10 mouse cellular contexts compared by ENCODE assay signal in the genomic region with DNA sequence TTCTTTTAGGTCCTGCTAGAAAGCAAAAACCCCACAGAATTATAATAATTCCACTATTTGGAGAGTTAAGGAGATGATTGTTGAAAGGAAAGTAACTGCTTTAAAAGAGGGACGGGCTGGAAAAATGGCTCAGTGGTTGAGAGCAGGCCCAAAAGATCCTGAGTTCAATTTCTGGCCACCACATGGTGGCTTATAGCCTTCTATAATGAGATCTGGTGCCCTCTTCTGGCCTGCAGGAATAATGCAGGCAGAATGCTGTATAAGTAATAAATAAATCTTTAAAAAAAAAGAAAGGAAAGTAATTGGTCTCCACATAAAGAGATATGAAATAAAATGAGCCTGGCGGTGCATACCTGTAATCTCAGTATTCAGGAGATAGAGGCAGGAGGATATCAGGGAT. TPM values are rescaled to one million over a fixed set of nuclear protein-coding genes. Genes with fewer than 3 reads are reported as not detected.
DNase-seq lines count a peak whose midpoint lies in the region; ATAC-seq lines count a peak whose summit lies in the region.
"Had no signal": no experiment of that assay in that cellular context is flagged by ENCODE, and none has a peak within 500 bp of the region (broad histone marks: within the 10 kb centered on the region; RNA-seq: fewer than 3 reads in every experiment).

No protein-coding gene starts in this region.

- no peaks in the 10 kb centered on the region for H3K27me3 ChIP-seq in midbrain, embryonic 11.5 days (ENCODE audit: control insufficient read depth, insufficient read depth, low read length)
- no peaks in the 10 kb centered on the region for H3K27me3 ChIP-seq in midbrain, embryonic 13.5 days
- H3K27me3 ChIP-seq: heart, embryonic 13.5 days; neural tube, embryonic 13.5 days had no signal

- no peaks in the 10 kb centered on the region for H3K9me3 ChIP-seq in midbrain, embryonic 11.5 days (ENCODE audit: control insufficient read depth, low read length)
- H3K9me3 ChIP-seq in midbrain, embryonic 13.5 days, result no peaks in the 10 kb centered on the region
- H3K9me3 ChIP-seq: heart, embryonic 13.5 days; neural tube, embryonic 13.5 days had no signal

- H3K9ac ChIP-seq in midbrain, embryonic 11.5 days (ENCODE audit: low read length), result no peak overlapping the region
- H3K9ac ChIP-seq in midbrain, embryonic 13.5 days (replicated peaks), result no peak overlapping the region

- H3K4me3 ChIP-seq in midbrain, embryonic 11.5 days (ENCODE audit: low read depth, low read length), result no peak overlapping the region
- no peak overlapping the region for H3K4me3 ChIP-seq in midbrain, embryonic 13.5 days (replicated peaks)

- no peak for ATAC-seq in cerebellum, adult (ENCODE audit: insufficient number of reproducible peaks, low FRiP score, low TSS enrichment)
- ATAC-seq in midbrain, embryonic 11.5 days (ENCODE audit: low FRiP score), result no peak
- no peak for ATAC-seq in midbrain, embryonic 13.5 days
- ATAC-seq in inflammation-experienced regulatory T-cells, adult 6 months, result peak; percentile 30

- no peaks in the 10 kb centered on the region for H3K4me1 ChIP-seq in midbrain, embryonic 11.5 days (ENCODE audit: control insufficient read depth, insufficient read depth, low read length)
- H3K4me1 ChIP-seq in midbrain, embryonic 13.5 days (replicated peaks), result peaks cover 14% of the 10 kb centered on the region

- H3K27ac ChIP-seq in midbrain, embryonic 11.5 days (ENCODE audit: low read depth, low read length), result no peak overlapping the region
- H3K27ac ChIP-seq in midbrain, embryonic 13.5 days, result no peak overlapping the region
- H3K27ac ChIP-seq: neural tube, embryonic 13.5 days had no signal

- WGBS in midbrain, embryonic 11.5 days, result 26% methylated on average over 2 of the region's 2 CpGs
- 33% methylated on average over 2 of the region's 2 CpGs for WGBS in midbrain, embryonic 13.5 days

- H3K4me2 ChIP-seq in midbrain, embryonic 11.5 days, result no peak overlapping the region
- no peak overlapping the region for H3K4me2 ChIP-seq in midbrain, embryonic 13.5 days (replicated peaks)

- peak; percentile 24 for DNase-seq in cerebellum, adult 11 months
- DNase-seq in midbrain, embryonic 11.5 days (ENCODE audit: low spot score, missing footprints), result peak; percentile 87
- DNase-seq in cerebellum, adult 9-10 months, result peak; percentile 69
- peak; percentile 61 for DNase-seq in lung, postnatal 10 days
- DNase-seq in telencephalon, adult 2 months (ENCODE audit: low read depth, low spot score), result peak; percentile 5

- H3K36me3 ChIP-seq in midbrain, embryonic 11.5 days (ENCODE audit: control insufficient read depth, insufficient read depth, low read length), result no peaks in the 10 kb centered on the region
- H3K36me3 ChIP-seq in midbrain, embryonic 13.5 days, result no peaks in the 10 kb centered on the region
- H3K36me3 ChIP-seq: neural tube, embryonic 13.5 days had no signal

RNA-seq across cellular contexts. Expression of a gene that starts 1.5 kb away (rescaled TPM):
- polyA plus RNA-seq in midbrain, embryonic 11.5 days (2014; fragmentation: Nextera tagmentation; extraction: Ambion mirVana), result 44.9 and 45.9 TPM in 2 replicates
- polyA plus RNA-seq in midbrain, embryonic 13.5 days (2015; fragmentation: Nextera tagmentation; extraction: Ambion mirVana), result 25.7 and 26.1 TPM in 2 replicates
- 10 to 100 TPM; 28.5 to 45.3 (median 29.1) TPM for polyA plus RNA-seq in inflammation-experienced regulatory T-cells, adult 6 months (2017; shearing (Covaris generic))

RNA-seq across cellular contexts. Expression of a gene that starts 2.3 kb away (rescaled TPM):
- 319 TPM in 2 replicates for polyA plus RNA-seq in midbrain, embryonic 11.5 days (2014; fragmentation: Nextera tagmentation; extraction: Ambion mirVana)
- 334 and 374 TPM in 2 replicates for polyA plus RNA-seq in midbrain, embryonic 13.5 days (2015; fragmentation: Nextera tagmentation; extraction: Ambion mirVana)
- polyA plus RNA-seq in inflammation-experienced regulatory T-cells, adult 6 months (2017; shearing (Covaris generic)), result 100 to 1,000 TPM; 180 to 388 (median 345) TPM

RNA-seq across cellular contexts. Expression of a gene that starts 13.9 kb away (rescaled TPM):
- polyA plus RNA-seq in midbrain, embryonic 11.5 days (2014; fragmentation: Nextera tagmentation; extraction: Ambion mirVana), result 25.4 and 28.8 TPM in 2 replicates
- 19.2 and 20.0 TPM in 2 replicates for polyA plus RNA-seq in midbrain, embryonic 13.5 days (2015; fragmentation: Nextera tagmentation; extraction: Ambion mirVana)
- 10 to 100 TPM in 1 of 3 experiments, 1 to 10 TPM in 2; 6.0 to 10.4 (median 9.3) TPM for polyA plus RNA-seq in inflammation-experienced regulatory T-cells, adult 6 months (2017; shearing (Covaris generic))

Comparison
In these comparisons a context has a peak if more than half of its experiments do, and no peak if none do; other contexts are left out.
1. DNase-seq: peak in every context shown above with its lines; median percentile 87 in midbrain, embryonic 11.5 days; 69 in cerebellum, adult 9-10 months; 61 in lung, postnatal 10 days; 24 in cerebellum, adult 11 months; 5 in telencephalon, adult 2 months.